Mouse (Mus musculus) ES-E14 (cell line): ENCODE results near the gene Mast1. TPM values are rescaled to one million over a fixed set of nuclear protein-coding genes. Genes with fewer than 3 reads are reported as not detected.

Experiments
- DNase-seq: peaks from one replicate; pipeline ENCODE4 v3.0.0-alpha.2; 2013; ENCODE audit warnings: low read depth, low spot score
- H3K27ac ChIP-seq: 2 replicates; pipeline ENCODE4 v1.5.1; 2012; ENCODE audit warnings: low read depth, mild to moderate bottlenecking, low read length, moderate library complexity, mixed read lengths; ENCODE audit not compliant: poor library complexity, insufficient read depth, severe bottlenecking
- H3K36me3 ChIP-seq: 2 replicates; pipeline ENCODE4 v1.6.1; 2012; ENCODE audit warnings: mild to moderate bottlenecking, low read length, moderate library complexity, mixed read lengths; ENCODE audit not compliant: control insufficient read depth, poor library complexity, insufficient read depth, severe bottlenecking
- H3K4me1 ChIP-seq, 2 experiments: fragments of 150-350 bp in 1 of 2; sonication (generic) in 1 of 2; 2 replicates each; pipeline ENCODE4 v1.6.1; 2012; ENCODE audit warnings: low read length in 2 of 2, mild to moderate bottlenecking in 1 of 2, mixed read lengths in 1 of 2; ENCODE audit not compliant: control insufficient read depth in 2 of 2, insufficient read depth in 2 of 2, poor library complexity in 1 of 2
- H3K4me3 ChIP-seq, 2 experiments: fragments of 150-350 bp in 1 of 2; sonication (generic) in 1 of 2; 2 replicates each; pipeline ENCODE4 v1.5.1; 2012; ENCODE audit warnings: low read length in 2 of 2, low read depth in 1 of 2, mild to moderate bottlenecking in 1 of 2, mixed read lengths in 1 of 2; ENCODE audit not compliant: insufficient read depth in 1 of 2, poor library complexity in 1 of 2, severe bottlenecking in 1 of 2
- H3K9ac ChIP-seq: 2 replicates; pipeline ENCODE4 v1.6.1; 2012; ENCODE audit warnings: low read depth, mild to moderate bottlenecking, low read length, mixed read lengths; ENCODE audit not compliant: poor library complexity, insufficient read depth, severe bottlenecking
- H3K9me3 ChIP-seq: fragments of 150-350 bp; sonication (generic); 2 replicates; pipeline ENCODE4 v1.6.1; 2012; ENCODE audit warnings: low read depth, mild to moderate bottlenecking, low read length; ENCODE audit not compliant: control insufficient read depth, insufficient read depth
- CHD2 ChIP-seq: IDR thresholded peaks from 2 replicates; pipeline ENCODE4 v1.6.1; 2014; ENCODE audit warnings: mild to moderate bottlenecking, low read depth, low read length, inconsistent platforms
- HCFC1 ChIP-seq: IDR thresholded peaks from 2 replicates; pipeline ENCODE4 v1.6.1; 2012; ENCODE audit warnings: low read length, inconsistent platforms, borderline replicate concordance; ENCODE audit not compliant: insufficient read depth
- MAFK ChIP-seq: IDR thresholded peaks from 2 replicates; pipeline ENCODE4 v1.6.1; 2014; ENCODE audit warnings: mild to moderate bottlenecking, low read depth, low read length, inconsistent platforms; ENCODE audit not compliant: insufficient read depth
- ZC3H11A ChIP-seq: IDR thresholded peaks from 2 replicates; pipeline ENCODE4 v1.6.1; 2012; ENCODE audit warnings: low read depth, mild to moderate bottlenecking, inconsistent platforms, low read length, borderline replicate concordance
- ZNF384 ChIP-seq: IDR thresholded peaks from 2 replicates; pipeline ENCODE4 v1.6.1; 2012; ENCODE audit warnings: low read depth, low read length, inconsistent platforms
- in situ Hi-C, 2 experiments: fragments of 600-800 bp; cut with MboI; formaldehyde crosslinking; loops; one replicate each; pipeline ENCODE4 v1.15.1; 2025; ENCODE audit warnings: low sequenced_read_pairs in 2 of 2, inconsistent platforms in 1 of 2; ENCODE audit not compliant: unreplicated experiment in 2 of 2
- total RNA-seq: library from RNA; depleted of rRNA; stranded (reverse); fragments of 300-350 nt; gene quantifications from 2 replicates; pipeline ENCODE4 v1.2.3, GENCODE M21; 2012; rRNA removed

Gene Mast1
- total RNA-seq, result 1.4 and 2.5 TPM in 2 replicates

DNA sequence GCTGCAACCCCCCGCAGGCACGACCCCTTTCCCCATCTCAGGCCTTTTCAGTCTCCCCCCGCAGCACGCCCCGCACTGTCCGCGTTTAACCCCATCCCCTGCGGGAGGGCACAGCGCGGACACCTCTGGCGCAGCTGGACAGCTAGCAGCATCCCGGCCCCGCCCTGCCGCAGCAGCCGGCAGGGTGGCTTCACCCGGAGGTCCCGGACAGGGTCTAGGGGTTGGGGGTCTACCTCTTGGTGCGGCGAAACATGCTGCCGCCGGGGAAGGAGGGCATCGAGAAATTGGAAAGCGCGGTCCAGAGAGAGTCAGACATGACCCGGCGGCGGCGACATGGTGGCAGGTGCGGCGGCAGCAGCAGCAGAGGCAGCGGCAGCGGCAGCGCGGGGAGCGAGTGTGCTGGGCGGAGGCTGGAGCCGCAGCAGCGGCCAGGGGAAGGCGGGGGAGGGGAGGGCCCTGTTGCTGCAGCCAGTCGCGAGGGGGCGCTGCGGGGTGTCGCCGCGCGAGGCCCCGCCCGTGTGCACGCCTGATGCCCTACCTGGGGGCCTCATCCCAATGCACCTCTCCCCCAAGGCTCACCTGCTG, at the start of gene Mast1:
Gene Mast1, minus strand, starts transcription at position 398 of the 585 bp plus-strand sequence.
- Histone ChIP-seq H3K27ac (no peak within 1 kb of the TSS), H3K4me3 (peak within 1 kb of the TSS; percentile 83 to 86), H3K9ac (peak within 1 kb of the TSS; percentile 71), H3K36me3 (no peaks in the 10 kb centered on the region), H3K9me3 (no peaks in the 10 kb centered on the region), H3K4me1 (peaks cover 0 to 4% of the 10 kb centered on the region in 2 experiments; a peak in 1 of 4 replicates)
- TF ChIP-seq HCFC1 (0 out of 2 replicates have a peak, but pooled peaks have one; percentile 35), CHD2 (no peak)
- no peak for DNase-seq
- in situ Hi-C loops, result no loop called here

GRCm38 (mm10) chr8:84986379-84986945, 49.3 kb upstream of the Mast1 start:
- H3K4me1 ChIP-seq, result peaks cover 13 to 25% of the 10 kb centered on the region in 2 experiments
- in situ Hi-C loops, result no loop called here
- H3K27ac ChIP-seq, result 0 out of 2 replicates have a peak overlapping the region, but pooled peaks have one; percentile 56
- H3K4me3 ChIP-seq, result peak overlapping the region; percentile 57 to 76
- TF ChIP-seq ZC3H11A (no peak), MAFK (no peak), CHD2 (no peak), ZNF384 (no peak), HCFC1 (no peak)
- DNase-seq, result no peak
- no peaks in the 10 kb centered on the region for H3K9me3 ChIP-seq
- no peaks in the 10 kb centered on the region for H3K36me3 ChIP-seq
- H3K9ac ChIP-seq, result peak overlapping the region; percentile 76

GRCm38 (mm10) chr8:84985684-84986378, 48.7 kb upstream of the Mast1 start:
- no peak for DNase-seq
- H3K36me3 ChIP-seq, result no peaks in the 10 kb centered on the region
- H3K9me3 ChIP-seq, result no peaks in the 10 kb centered on the region
- in situ Hi-C loops, result no loop called here
- H3K27ac ChIP-seq, result peak overlapping the region; percentile 89
- peaks cover 14 to 29% of the 10 kb centered on the region in 2 experiments for H3K4me1 ChIP-seq
- peak overlapping the region; percentile 82 for H3K9ac ChIP-seq
- peak; percentile 35; the same call in 1 of the 2 replicates for TF ChIP-seq HCFC1
- no peak for TF ChIP-seq ZC3H11A
- H3K4me3 ChIP-seq, result peak overlapping the region; percentile 57 to 76

DNA sequence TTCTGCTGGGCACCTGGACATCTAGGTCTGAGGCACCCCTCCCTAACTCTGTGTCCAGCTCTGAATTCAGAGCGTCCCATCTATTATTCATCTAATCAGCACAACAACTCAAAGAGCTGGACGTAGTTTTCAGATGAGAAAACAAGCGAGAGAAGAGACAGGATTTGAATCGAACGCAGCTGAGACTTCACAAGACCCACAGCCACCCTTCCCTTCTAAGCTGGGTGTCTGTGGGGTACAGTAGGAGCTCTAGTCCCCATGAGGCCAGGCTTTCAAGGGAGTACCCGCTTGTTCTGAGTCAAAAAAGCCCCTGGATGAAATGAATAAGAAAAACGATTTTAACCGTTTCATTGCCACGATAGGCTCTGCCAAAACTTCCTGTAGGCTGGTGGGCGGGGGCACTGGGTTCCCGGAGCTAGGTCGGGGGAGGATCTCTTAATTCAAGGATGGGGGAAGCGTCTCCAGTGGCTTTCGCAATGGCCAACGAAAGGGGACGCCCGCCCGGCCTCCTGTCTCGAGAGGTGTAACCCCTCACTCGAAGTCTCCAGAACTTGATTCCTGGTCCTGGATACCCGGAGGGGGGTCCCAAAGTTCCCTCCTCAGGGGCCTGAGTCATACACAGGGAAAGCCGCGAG, 48.0 kb upstream of the Mast1 start:
- no peaks in the 10 kb centered on the region for H3K9me3 ChIP-seq
- peak overlapping the region; percentile 89 for H3K27ac ChIP-seq
- H3K36me3 ChIP-seq, result no peaks in the 10 kb centered on the region
- peak overlapping the region; percentile 57 to 76 for H3K4me3 ChIP-seq
- TF ChIP-seq HCFC1 (no peak), ZC3H11A (no peak), CHD2 (no peak), ZNF384 (no peak), MAFK (no peak)
- in situ Hi-C loops, result no loop called here
- peak overlapping the region; percentile 82 for H3K9ac ChIP-seq
- peaks cover 15 to 29% of the 10 kb centered on the region in 2 experiments for H3K4me1 ChIP-seq
- DNase-seq, result no peak
